Mouse (Mus musculus) megakaryocyte-erythroid progenitor cell, adult 5-6 weeks (primary cell): ENCODE measurements around the gene Cbx3. TPM values are rescaled to one million over a fixed set of nuclear protein-coding genes. Genes with fewer than 3 reads are reported as not detected.
A peak's percentile ranks its signal among the peaks of the same experiment; 100 is the strongest.

Experiments used
- ATAC-seq: replicated peaks from 2 replicates; pipeline ENCODE4 v1.8.0; 2016; ENCODE audit warnings: mild to moderate bottlenecking, inconsistent platforms; ENCODE audit not compliant: severe bottlenecking, poor library complexity, low FRiP score, low TSS enrichment
- total RNA-seq, 2 experiments: library from RNA; stranded (forward) in 1 of 2; stranded (reverse) in 1 of 2; fragments of 200-1000, 215-1000 nt in 1 of 2; fragments of >200 nt in 1 of 2; fragmentation: Nextera tagmentation in 1 of 2; gene quantifications; 2 replicates each; pipeline ENCODE4 v1.2.3; 2014 to 2017

The Cbx3 gene
- total RNA-seq, 2 experiments from 2014 or later, result 301 to 423 TPM

DNA sequence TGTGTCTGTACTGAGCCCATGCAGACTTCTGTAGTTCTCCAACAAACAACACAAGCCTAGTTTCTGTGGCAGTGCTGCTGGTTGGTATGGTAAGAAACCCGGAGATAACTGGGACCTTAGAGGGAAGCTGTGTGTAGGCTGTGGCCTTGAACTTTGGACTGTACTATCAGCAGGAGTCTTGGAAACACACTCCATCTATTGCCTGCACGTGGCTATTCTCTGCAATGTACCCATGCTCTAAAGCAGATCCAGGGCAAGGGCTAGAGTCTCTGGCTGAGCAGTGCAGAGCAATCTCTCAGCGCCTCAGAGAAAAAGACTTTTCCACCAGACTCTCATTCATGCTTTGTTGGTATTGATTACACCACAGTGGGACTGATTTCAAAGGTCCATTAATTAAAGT lies 43.6 kb downstream of the Cbx3 start:
- ATAC-seq, result no peak

DNA sequence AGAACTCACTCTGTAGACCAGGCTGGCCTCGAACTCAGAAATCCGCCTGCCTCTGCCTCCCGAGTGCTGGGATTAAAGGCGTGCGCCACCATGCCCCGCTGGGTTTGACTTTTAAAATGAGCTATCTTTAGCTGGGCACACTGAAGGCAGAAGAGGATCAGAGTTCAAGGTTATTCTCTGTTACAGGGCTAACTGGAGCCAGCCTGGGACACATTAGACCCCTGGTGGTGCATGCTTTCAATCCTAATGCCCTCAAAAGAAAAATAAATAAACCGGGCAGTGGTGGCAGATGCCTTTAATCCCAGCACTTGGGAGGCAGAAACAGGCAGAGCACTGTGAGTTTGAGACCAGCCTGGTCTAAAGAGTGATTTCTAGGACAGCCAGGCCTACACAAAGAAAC lies 44.7 kb downstream of the Cbx3 start:
- ATAC-seq, result no peak

DNA sequence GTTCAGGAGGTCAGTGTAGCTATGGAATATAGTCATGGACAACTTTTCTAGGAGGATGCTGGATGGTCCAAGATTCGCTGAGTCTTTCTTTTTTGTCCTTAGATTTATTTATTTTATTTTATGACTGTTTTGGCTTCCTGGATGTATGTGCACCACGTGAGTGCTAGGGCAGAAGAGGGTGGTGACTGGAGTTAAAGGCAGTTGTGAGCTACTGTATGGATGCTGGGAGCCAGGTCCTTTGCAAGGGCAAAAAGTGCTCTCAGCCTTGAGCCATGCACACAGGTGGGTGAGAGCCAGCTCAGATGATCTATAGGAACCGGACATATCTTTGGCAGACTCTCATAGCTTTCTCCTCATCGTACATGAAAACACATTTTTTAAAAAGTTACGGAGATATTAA lies 53.1 kb downstream of the Cbx3 start:
- ATAC-seq, result peak; percentile 52; the same call in 1 of the 2 replicates

DNA sequence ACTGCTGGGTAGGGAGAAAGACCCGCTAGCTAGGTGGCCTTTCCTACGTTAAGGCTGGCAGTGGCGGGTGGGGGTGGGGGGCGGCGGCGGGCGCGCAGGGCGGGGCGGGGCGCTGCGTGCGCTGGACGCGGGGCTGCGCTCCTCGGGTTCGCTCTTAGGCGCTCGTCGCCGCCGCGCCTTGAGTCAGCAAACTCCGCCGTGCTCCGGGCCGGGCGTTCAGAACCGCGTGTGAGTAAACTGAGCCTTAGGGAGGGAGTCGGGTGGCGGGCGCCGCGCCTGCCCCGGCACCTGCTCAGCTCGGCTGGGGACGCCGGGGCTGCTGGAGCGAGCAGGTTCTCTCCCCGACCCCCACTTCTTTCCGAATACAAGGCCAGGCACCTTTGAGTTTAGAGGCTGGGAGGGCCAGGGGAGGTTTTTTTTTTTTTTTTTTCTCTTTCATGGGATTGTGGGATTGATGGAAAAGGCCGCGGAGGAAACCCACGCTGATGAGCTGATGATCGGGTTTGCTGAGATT lies 53.7 kb downstream of the Cbx3 start, which contains the start of gene Snx10:
TSS of gene Snx10 (plus strand) at position 95 of the 514 bp plus-strand sequence.
- peak; percentile 61; the same call in 1 of the 2 replicates for ATAC-seq

DNA sequence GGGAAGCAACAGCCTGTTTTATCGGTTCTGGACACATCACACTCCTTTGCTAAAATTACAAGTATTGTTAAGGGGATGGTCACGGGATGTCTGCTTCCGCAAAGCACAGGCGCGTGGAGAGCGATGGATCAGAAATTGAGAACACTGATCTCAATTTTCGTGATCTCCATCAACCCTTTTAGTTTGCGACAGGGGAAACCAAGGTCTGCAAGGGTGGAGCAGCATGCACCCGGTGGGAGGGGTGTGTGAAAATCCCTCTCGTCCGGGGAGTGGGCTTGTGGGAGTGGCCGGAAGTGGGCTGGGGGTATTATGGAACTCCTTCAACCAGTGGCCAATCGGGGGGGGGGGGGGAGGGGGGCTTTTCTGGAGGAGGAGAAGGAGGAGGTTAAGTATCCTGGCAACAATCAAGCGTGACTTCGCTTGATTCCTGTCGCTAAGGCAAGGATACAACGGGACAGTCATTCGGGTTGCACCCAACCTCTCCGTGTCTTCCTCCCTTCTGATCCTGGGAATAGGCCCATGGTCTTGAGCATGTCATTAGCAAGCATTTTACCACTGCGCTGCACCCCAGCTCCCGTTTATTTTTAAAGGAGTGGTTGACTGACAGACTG lies 54.3 kb downstream of the Cbx3 start:
- no peak; the same call in 1 of the 2 replicates for ATAC-seq

DNA sequence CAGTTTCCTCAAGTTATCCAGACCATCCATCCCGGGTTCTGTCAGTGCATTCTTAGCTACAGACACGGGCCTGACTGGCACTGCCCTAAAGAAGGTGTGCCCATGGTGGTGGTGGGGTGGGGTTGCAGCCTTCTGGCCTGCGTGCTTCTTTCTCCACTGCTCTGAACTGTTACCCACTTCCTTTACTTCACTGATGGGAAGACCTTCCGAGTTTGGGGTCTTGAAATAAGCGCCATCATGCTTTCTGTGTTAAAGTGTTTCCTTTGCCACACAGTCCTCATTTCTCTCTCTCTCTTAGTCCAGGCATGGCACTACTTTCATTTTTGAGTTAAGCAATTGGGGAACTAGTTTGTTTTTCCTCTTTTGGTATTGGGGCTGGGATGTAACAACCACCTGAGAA lies 54.8 kb downstream of the Cbx3 start:
- ATAC-seq, result peak; percentile 60

DNA sequence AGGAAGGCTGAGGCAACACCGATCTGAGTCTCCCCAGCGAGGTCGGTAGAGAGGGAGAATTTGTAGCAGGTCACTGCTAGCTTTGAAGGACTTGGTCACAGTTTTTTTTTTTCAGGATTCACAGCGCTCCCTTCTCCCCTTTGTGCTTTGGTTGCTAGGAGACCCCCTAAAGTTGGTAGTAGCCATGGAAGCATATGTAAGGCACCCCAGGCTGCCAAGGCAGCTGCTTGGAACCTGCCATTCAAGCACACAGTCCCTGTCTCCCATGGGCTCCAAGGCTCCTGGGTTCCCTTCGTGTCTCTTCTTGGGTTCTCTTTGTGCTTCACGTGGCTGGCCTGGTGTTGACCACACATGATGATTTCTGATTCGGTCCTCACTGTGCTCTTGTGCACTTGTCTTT lies 59.3 kb downstream of the Cbx3 start:
- no peak for ATAC-seq

Other genes starting within 250 kb of the Cbx3 start
- gene Nfe2l3, start 37.7 kb upstream of the Cbx3 start, total RNA-seq (2014; fragmentation: Nextera tagmentation), result not detected in 2 replicates
- gene Nfe2l3, start 37.7 kb upstream of the Cbx3 start, total RNA-seq (2017), result not detected in 2 replicates
- gene Hnrnpa2b1, start 466 bp upstream of the Cbx3 start, total RNA-seq (2014; fragmentation: Nextera tagmentation), result 1,156 and 1,577 TPM in 2 replicates
- gene Hnrnpa2b1, start 466 bp upstream of the Cbx3 start, total RNA-seq (2017), result 1,688 and 2,170 TPM in 2 replicates
- 17.0 and 36.2 TPM in 2 replicates for gene Snx10, start 53.5 kb downstream of the Cbx3 start, total RNA-seq (2014; fragmentation: Nextera tagmentation)
- gene Snx10, start 53.5 kb downstream of the Cbx3 start, total RNA-seq (2017), result 16.2 and 55.9 TPM in 2 replicates